Mouse (Mus musculus) megakaryocyte, embryonic 14.5 days (primary cell): Measurements from ENCODE around the gene Ctdspl. TPM values are rescaled to one million over a fixed set of nuclear protein-coding genes. Genes with fewer than 3 reads are reported as not detected.

Source experiments
- H3K27me3 ChIP-seq: replicated peaks from 2 replicates; pipeline ENCODE3; 2012; ENCODE audit warnings: inconsistent platforms
- H3K36me3 ChIP-seq: replicated peaks from 2 replicates; pipeline ENCODE3; 2012; ENCODE audit warnings: low read length, inconsistent platforms, mixed read lengths
- H3K4me1 ChIP-seq: 2 replicates; pipeline ENCODE4 v1.6.1; 2012; ENCODE audit warnings: inconsistent platforms
- H3K4me3 ChIP-seq: replicated peaks from 2 replicates; pipeline ENCODE3; 2012; ENCODE audit warnings: moderate library complexity, mild to moderate bottlenecking, inconsistent platforms
- H3K9me3 ChIP-seq: 2 replicates; pipeline ENCODE4 v1.6.1; 2012; ENCODE audit warnings: inconsistent platforms
- FLI1 ChIP-seq: IDR thresholded peaks from 2 replicates; pipeline ENCODE4 v1.6.1; 2012; ENCODE audit warnings: low read length, inconsistent platforms, mixed read lengths
- GATA1 ChIP-seq: IDR thresholded peaks from 3 replicates; pipeline ENCODE4 v1.6.1; 2012; ENCODE audit warnings: mixed read lengths, low read length, inconsistent platforms, borderline replicate concordance
- polyA plus RNA-seq: library from polyadenylated mRNA; stranded (reverse); fragments of >175 nt; gene quantifications from 2 replicates; pipeline ENCODE4 v1.2.3, GENCODE M21; 2012; ENCODE audit warnings: low replicate concordance; ENCODE audit not compliant: insufficient read depth

Gene Ctdspl
- polyA plus RNA-seq, 1 experiment: 4.2 TPM

GRCm38 (mm10) chr9:118890149-118890548 is 36.1 kb upstream of the Ctdspl start:
- TF ChIP-seq FLI1 (no peak), GATA1 (no peak)
- Histone ChIP-seq H3K4me1 (peaks cover 9% of the 10 kb centered on the region; the same call in 1 of the 2 replicates), H3K27me3 (peaks cover 9% of the 10 kb centered on the region), H3K9me3 (peaks cover 7% of the 10 kb centered on the region), H3K4me3 (no peak overlapping the region), H3K36me3 (no peaks in the 10 kb centered on the region)

GRCm38 (mm10) chr9:118890645-118891044 is 35.6 kb upstream of the Ctdspl start:
- TF ChIP-seq GATA1 (no peak), FLI1 (no peak)
- Histone ChIP-seq H3K9me3 (peaks cover 7% of the 10 kb centered on the region), H3K4me1 (peaks cover 9% of the 10 kb centered on the region; the same call in 1 of the 2 replicates), H3K36me3 (no peaks in the 10 kb centered on the region), H3K4me3 (no peak overlapping the region), H3K27me3 (peaks cover 9% of the 10 kb centered on the region)

GRCm38 (mm10) chr9:118891068-118891467 is 35.2 kb upstream of the Ctdspl start:
- H3K9me3 ChIP-seq: peaks cover 7% of the 10 kb centered on the region
- H3K27me3 ChIP-seq: peaks cover 9% of the 10 kb centered on the region
- no peak overlapping the region for H3K4me3 ChIP-seq
- H3K36me3 ChIP-seq: no peaks in the 10 kb centered on the region
- TF ChIP-seq FLI1: no peak
- TF ChIP-seq GATA1: no peak
- H3K4me1 ChIP-seq: peaks cover 9% of the 10 kb centered on the region; the same call in 1 of the 2 replicates

GRCm38 (mm10) chr9:118891593-118891992 is 34.7 kb upstream of the Ctdspl start:
- H3K9me3 ChIP-seq: peaks cover 7% of the 10 kb centered on the region
- peaks cover 9% of the 10 kb centered on the region; the same call in 1 of the 2 replicates for H3K4me1 ChIP-seq
- H3K4me3 ChIP-seq: no peak overlapping the region
- H3K27me3 ChIP-seq: peaks cover 7% of the 10 kb centered on the region
- TF ChIP-seq GATA1: no peak
- no peak for TF ChIP-seq FLI1
- H3K36me3 ChIP-seq: no peaks in the 10 kb centered on the region

GRCm38 (mm10) chr9:118895101-118895500 is 31.2 kb upstream of the Ctdspl start:
- Histone ChIP-seq H3K27me3 (peaks cover 4% of the 10 kb centered on the region), H3K4me1 (no peaks in the 10 kb centered on the region), H3K36me3 (no peaks in the 10 kb centered on the region), H3K4me3 (no peak overlapping the region), H3K9me3 (0 out of 2 replicates have a peak, but pooled peaks cover 3% of the 10 kb centered on the region)
- TF ChIP-seq FLI1 (no peak), GATA1 (no peak)

GRCm38 (mm10) chr9:118900677-118901076 is 25.6 kb upstream of the Ctdspl start:
- TF ChIP-seq GATA1 (no peak), FLI1 (no peak)
- Histone ChIP-seq H3K36me3 (no peaks in the 10 kb centered on the region), H3K9me3 (no peaks in the 10 kb centered on the region), H3K27me3 (peaks cover 25% of the 10 kb centered on the region), H3K4me1 (no peaks in the 10 kb centered on the region), H3K4me3 (no peak overlapping the region)

- TF ChIP-seq GATA1: no peak
- no peak overlapping the region for H3K4me3 ChIP-seq
- no peaks in the 10 kb centered on the region for H3K36me3 ChIP-seq
- no peaks in the 10 kb centered on the region for H3K9me3 ChIP-seq
- H3K27me3 ChIP-seq: peaks cover 28% of the 10 kb centered on the region
- H3K4me1 ChIP-seq: no peaks in the 10 kb centered on the region
These were observed 24.3 kb upstream of the Ctdspl start for GRCm38 (mm10) chr9:118901917-118902316.

- H3K4me1 ChIP-seq: 0 out of 2 replicates have a peak, but pooled peaks cover 4% of the 10 kb centered on the region
- H3K4me3 ChIP-seq: no peak overlapping the region
- TF ChIP-seq FLI1: no peak
- no peak for TF ChIP-seq GATA1
- peaks cover 6% of the 10 kb centered on the region; the same call in 1 of the 2 replicates for H3K9me3 ChIP-seq
- H3K27me3 ChIP-seq: peaks cover 25% of the 10 kb centered on the region
- H3K36me3 ChIP-seq: no peaks in the 10 kb centered on the region
These were observed 18.2 kb upstream of the Ctdspl start for GRCm38 (mm10) chr9:118907934-118908620.

GRCm38 (mm10) chr9:118913048-118913447 is 13.2 kb upstream of the Ctdspl start:
- no peak for TF ChIP-seq GATA1
- no peak for TF ChIP-seq FLI1
- Histone ChIP-seq H3K4me1 (peaks cover 4% of the 10 kb centered on the region; the same call in 1 of the 2 replicates), H3K9me3 (peaks cover 10% of the 10 kb centered on the region; the same call in 1 of the 2 replicates), H3K27me3 (peaks cover 14% of the 10 kb centered on the region), H3K4me3 (no peak overlapping the region), H3K36me3 (no peaks in the 10 kb centered on the region)

GRCm38 (mm10) chr9:118913613-118914012 is 12.6 kb upstream of the Ctdspl start:
- peaks cover 5% of the 10 kb centered on the region for H3K4me1 ChIP-seq
- TF ChIP-seq FLI1 (no peak), GATA1 (no peak)
- H3K9me3 ChIP-seq: peaks cover 10% of the 10 kb centered on the region; the same call in 1 of the 2 replicates
- no peak overlapping the region for H3K4me3 ChIP-seq
- H3K36me3 ChIP-seq: no peaks in the 10 kb centered on the region
- peaks cover 14% of the 10 kb centered on the region for H3K27me3 ChIP-seq
